Mouse (Mus musculus) kidney, postnatal 14 days (tissue): ENCODE results near the gene Abca12.

Experiments used
- DNase-seq: peaks from one replicate; pipeline ENCODE4 v3.0.0; 2022; ENCODE audit warnings: mixed read lengths

Gene Abca12

GRCm38 (mm10) chr1:71414810-71415209 lies at the start of gene Abca12:
Gene Abca12, minus strand, starts transcription at chr1:71414910.
- no peak for DNase-seq

- DNase-seq: no peak
Observed at GRCm38 (mm10) chr1:71457961-71458360, 43.3 kb upstream of the Abca12 start.

DNA sequence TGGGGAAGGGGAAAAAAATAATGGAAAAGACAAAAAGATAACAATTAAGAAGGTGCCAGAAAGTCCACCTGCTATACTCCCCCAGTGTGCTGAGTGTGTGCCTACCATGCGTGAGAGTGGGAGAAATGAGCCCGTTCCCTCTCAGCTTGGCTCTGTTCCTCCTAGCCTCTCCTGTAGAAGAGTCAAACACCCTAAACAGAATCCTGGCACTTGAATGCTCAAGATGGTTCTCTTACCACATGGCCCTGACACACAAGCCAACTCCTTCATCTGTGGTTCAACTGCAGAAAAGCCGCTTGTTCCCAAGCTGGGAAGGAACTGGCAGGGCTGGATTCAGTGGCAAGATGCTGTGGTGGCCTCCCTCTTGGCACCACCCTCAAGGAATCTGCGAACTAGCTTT lies 32.7 kb upstream of the Abca12 start:
- DNase-seq: no peak

- no peak for DNase-seq
Observed at GRCm38 (mm10) chr1:71421741-71422333, 7.1 kb upstream of the Abca12 start.

DNA sequence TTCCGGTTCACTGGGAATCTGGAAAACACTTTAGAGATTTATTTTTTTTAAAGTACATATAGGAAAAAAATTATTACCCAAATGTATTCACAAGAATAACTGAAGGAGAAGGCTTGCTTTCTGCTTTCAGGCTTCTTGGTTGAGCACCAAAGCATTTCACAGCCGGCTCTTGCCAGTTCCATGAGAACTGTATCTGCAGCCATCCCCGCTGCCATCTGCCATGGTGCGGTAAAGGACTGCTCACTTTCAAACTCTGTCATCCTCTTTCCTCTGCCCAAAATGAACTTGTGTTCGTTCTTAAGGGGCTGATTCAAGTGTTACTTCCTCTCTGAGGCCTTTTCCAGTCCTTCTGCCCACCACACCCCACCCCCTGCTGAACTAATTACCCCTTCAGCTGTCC lies 3.8 kb upstream of the Abca12 start:
- no peak for DNase-seq

- DNase-seq: no peak
Observed at GRCm38 (mm10) chr1:71417951-71418350, 3.2 kb upstream of the Abca12 start.

DNA sequence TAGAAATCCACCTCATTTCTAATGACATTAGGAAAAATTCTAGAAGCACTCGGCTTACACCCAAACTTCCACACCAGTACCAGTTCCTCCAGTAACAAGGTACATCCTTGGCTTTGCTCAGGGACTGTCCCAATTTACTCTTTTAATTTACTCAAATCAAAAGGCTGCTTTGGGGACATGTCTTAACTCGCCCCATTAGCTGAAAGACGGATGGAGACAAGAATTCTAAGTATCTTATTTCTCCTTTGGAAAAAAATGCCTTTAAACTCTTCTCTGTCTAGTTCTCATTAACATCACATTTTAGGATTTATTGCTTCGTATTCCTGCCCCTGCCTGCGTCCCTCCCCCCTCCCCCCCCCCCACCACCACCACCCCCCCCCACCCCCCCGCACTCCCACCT lies 626 bp downstream of the Abca12 start:
- no peak for DNase-seq

DNA sequence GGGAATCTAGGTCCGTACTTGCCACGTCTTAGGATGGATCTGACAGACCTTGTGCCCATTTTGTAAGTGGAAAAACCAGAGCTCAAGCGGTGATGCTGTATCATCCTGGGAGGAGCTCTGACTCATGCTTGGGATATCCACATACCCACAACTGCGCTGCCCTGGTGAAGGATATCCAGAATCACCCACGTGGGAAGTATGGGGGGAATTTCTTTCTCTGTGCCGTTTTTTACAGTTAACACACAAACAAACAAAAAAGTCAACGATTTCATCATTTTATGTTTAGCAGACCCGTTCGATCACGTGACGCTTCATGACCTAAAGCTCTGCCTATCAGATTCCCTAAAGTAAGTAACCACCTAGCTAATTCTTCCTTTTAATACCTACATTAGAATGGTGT lies 1.6 kb downstream of the Abca12 start:
- no peak for DNase-seq

DNA sequence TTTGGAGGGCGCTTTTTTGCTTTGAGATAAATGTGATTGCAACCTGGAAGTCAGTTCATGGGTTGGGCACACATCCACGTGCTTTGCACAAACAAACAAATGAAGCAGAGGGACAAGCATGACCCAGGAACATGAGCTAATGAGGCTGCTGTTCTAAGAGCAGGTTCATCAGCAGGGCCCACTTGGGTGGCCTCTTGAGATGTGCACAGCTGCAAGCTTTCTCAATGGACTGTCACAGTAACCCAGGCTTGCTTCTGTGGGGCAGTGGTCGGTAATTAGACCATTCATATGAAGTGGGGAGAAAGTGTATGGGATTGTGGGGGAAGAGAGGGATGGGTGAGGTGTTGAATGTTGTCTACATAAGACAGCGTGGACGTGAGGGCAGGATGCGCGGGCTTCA lies 7.0 kb downstream of the Abca12 start:
- no peak for DNase-seq

DNA sequence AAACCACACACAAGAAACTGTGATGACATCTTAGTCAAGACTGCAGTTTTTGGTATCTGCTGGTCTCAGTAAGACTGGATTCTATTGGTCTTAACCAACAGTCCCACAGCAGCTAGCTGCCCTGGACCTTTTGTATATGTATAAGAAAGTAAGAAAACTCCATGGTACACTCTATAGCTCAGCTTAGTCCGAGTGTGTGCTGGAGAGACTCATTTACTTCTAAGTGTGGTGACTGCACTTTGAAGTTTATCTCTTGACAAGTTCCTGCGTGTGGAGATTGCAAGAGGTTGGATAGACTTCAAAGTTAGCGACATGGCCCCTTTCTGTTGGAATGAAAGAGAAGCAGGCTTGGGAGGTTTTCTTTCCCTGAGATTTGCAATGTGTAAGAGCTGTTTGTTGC lies 17.1 kb downstream of the Abca12 start:
- DNase-seq: no peak

GRCm38 (mm10) chr1:71396105-71396504 lies 18.6 kb downstream of the Abca12 start:
- DNase-seq: no peak

DNA sequence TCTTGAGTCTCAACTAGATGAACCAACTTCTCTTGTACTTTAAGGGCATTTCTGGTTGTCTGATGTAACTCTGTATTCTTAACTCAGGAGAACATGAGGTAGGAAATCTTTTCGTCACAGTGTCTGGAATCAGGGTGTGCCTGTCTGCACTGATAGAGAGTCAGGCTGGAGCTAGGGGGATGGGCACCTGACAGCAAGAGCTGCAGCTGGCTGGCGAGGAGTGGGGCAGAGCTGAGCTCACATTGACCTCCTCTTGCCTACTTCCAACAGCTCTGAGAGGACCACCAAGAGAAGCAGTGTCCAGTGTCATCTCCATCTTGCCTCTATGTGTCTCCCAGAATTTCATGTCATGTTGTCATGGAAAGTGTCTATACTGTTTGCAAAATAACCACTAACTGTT lies 20.5 kb downstream of the Abca12 start:
- no peak for DNase-seq

DNA sequence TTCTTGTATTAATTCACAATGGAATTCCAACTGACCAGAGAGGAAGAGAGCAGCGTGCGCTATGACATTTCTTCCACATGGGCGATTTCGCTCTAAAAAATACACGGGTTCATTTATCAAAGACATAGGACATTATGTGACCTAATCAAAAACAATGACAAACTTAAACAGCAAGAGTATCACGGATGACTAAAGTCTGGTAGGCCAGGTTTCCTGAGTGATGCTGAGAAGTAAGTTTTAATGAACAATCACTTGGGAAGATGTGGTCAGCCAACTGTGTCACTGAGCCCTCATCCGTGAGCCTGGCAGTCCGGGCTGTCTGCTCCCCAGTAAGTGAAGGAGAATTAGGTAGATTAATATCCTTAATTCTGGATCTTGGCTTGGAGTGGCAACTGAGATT lies 21.2 kb downstream of the Abca12 start:
- DNase-seq: no peak

- DNase-seq: no peak
Observed at GRCm38 (mm10) chr1:71392463-71392862, 22.2 kb downstream of the Abca12 start.

DNA sequence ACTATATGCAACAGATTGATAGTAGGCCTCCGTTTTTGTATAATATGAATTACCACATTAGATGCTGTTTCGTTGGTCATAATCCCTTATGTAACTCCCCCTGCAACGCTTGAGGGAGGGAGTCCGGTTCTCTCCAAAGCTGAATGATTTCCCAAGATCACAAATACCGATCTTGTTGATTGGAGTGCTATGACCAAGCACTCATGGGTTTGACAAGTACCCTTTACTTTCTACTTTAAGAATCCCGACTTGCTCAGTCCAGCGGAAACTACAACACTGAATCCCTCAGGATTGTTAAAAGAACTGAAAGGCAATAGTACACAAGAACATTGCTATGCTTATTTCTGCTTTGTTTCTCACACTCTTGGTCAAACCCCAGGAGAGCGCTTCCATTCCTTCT lies 28.1 kb downstream of the Abca12 start:
- DNase-seq: no peak

DNA sequence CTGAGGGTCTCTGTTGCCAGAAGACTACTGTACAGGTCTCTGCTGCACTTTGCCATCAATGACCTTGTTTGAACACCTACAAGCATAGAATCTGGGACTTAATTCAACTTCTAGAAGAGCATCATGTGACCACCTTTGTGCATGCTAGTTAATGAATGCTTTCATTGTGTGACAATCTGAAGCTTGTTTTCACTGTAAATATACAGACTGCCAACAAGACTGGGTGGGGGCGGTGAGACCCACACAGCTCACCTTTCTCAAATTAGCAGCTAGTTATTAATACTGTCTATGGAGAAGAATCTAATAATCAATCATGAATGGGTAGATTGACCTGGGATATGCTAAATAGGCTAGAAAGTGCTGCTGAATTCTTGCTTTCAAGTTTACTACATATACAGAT lies 30.6 kb downstream of the Abca12 start:
- DNase-seq: no peak

DNA sequence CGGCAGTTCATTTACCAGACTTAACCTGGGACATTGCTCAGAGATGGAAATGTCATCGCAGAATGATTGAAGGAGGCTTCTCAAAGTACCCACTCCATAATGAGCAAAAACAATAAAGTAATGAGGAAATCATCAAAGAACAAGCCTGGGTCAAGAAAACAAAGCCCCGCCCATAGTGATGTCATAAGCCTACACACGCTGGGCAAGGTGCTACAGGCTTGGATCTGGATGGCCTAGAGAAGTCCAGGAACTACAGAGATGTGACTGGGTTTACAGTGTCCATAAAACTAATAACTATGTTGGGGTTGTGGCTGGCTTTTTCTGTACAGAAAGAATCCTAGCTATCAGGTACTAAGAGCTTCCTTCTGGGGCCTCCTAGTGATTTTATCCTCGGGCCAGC lies 41.6 kb downstream of the Abca12 start:
- no peak for DNase-seq

- DNase-seq: no peak
Observed at GRCm38 (mm10) chr1:71370266-71370665, 44.4 kb downstream of the Abca12 start.

- no peak for DNase-seq
Observed at GRCm38 (mm10) chr1:71367770-71368169, 46.9 kb downstream of the Abca12 start.

GRCm38 (mm10) chr1:71342861-71343554 lies 71.7 kb downstream of the Abca12 start:
- DNase-seq: no peak

DNA sequence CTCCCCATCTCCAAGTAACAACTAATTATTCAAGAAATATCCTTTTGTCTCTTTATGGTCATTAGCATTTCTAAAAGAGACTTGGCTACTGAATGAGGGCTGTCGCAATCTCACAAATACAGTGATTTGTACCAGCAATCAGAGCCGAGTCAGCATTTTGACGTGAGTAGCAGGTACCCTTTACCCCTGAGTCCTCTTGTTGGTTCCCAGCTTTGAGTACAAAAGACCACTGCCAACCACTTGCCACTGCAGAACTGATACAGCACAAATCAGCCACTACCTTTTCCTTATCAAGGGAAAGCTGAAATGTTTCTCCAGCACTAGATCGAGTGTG lies 72.5 kb downstream of the Abca12 start:
- DNase-seq: no peak

GRCm38 (mm10) chr1:71341370-71342260 lies 73.1 kb downstream of the Abca12 start:
- DNase-seq: no peak

DNA sequence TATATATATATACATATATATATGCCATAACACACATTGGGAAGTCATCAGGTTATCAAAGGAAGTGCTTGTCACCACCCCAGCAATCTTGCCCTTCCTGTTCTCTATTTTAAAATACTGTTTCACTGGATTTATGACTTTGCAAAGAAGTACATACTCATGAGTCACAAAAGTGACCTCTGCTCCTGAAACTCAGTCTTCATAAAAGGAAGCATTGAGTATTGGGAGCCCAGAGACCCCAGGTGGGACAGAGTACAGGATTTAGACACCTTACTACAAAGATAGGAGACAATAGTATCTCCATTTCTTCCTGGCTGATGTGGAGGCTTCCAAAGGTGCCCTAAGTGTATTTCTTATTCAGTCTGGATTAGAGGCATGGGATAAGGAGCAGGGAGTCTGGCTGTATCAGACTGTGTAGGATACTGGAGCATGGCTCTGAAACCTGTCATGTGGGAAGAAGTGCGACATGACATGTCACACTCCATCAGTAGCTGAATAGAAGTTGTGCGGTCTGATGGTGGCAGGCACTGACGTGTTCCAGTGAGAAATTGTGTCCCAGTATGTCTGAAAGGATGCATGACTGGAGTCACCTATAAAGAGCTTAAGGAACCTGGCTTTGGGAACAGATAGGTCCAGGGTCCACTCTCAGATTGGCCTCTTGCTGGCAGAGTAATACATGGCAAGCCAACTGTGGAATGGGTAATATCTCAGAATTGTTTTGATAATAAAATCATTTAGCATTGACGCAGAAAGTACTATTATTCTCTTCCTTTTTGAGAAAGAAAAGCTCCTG lies 76.0 kb downstream of the Abca12 start:
- no peak for DNase-seq
